Mouse (Mus musculus): ENCODE measurements at regions not wholly inside any gene's neighbourhood (a gene's known extent, or its start where the extent isn't known, plus 50 kb on each side); places are given as distances from the start of the nearest gene placed in this dataset.

DNA sequence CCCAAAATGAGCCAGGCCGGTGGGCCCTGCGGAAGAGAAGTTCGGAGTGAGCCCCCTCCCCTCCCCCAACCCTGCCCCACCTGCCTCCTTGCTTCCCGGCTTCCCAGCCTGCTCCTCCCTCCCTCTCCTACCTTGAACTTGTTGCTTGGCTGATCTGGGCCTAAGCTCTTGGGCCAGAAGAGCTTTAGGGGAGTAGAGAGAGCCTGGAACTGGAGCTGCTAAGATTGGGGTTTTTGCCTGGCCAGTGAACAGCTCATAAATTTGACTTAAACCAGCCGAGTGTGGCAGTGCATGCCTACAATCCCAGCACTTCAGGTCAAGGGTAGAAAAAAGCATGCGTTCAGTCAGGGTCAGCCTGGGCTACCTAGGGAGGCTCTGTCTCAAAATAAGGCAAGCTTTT lies 83.5 kb upstream of the Rpl38 start:
- TF ChIP-seq CTCF (IDR thresholded peaks at IDR 0.05; ENCODE audit: low read depth, low read length) (no peak), GATA2 (IDR thresholded peaks at IDR 0.05; ENCODE audit: borderline replicate concordance, low read depth, low read length) (no peak), TAL1 (conservative IDR thresholded peaks at IDR 0.05; ENCODE audit: low read depth, low read length) (no peak)

Measured in G1E (cell line).